Mouse (Mus musculus) midbrain, embryonic 16.5 days (tissue): ENCODE data around the gene D17Wsu92e. TPM values are rescaled to one million over a fixed set of nuclear protein-coding genes. Genes with fewer than 3 reads are reported as not detected.

ENCODE experiments used
- ATAC-seq: fragments of 200-750 bp; cut with Nextera tagmentation; 2 replicates; pipeline ENCODE4 v1.8.0; 2017; ENCODE audit warnings: moderate TSS enrichment
- H3K27ac ChIP-seq: fragments of 300-500 bp; sonication (generic); 2 replicates; pipeline ENCODE4 v1.5.1; 2014; ENCODE audit warnings: mild to moderate bottlenecking, low read length, mixed read lengths
- H3K27me3 ChIP-seq: fragments of 300-500 bp; sonication (generic); 2 replicates; pipeline ENCODE4 v1.6.1; 2014; ENCODE audit warnings: low read depth, low read length, mixed read lengths; ENCODE audit not compliant: control insufficient read depth, insufficient read depth
- H3K36me3 ChIP-seq: fragments of 300-500 bp; sonication (generic); 2 replicates; pipeline ENCODE4 v1.6.1; 2014; ENCODE audit warnings: mild to moderate bottlenecking, low read length, moderate library complexity, mixed read lengths; ENCODE audit not compliant: control insufficient read depth, insufficient read depth
- H3K4me1 ChIP-seq: fragments of 300-500 bp; sonication (generic); 2 replicates; pipeline ENCODE4 v1.6.1; 2014; ENCODE audit warnings: mild to moderate bottlenecking, low read length, mixed read lengths; ENCODE audit not compliant: control insufficient read depth, insufficient read depth
- H3K4me2 ChIP-seq: fragments of 300-500 bp; sonication (generic); 2 replicates; pipeline ENCODE4 v1.6.1; 2014; ENCODE audit warnings: mild to moderate bottlenecking, low read length, mixed read lengths
- H3K4me3 ChIP-seq: fragments of 300-500 bp; sonication (generic); 2 replicates; pipeline ENCODE4 v1.5.1; 2014; ENCODE audit warnings: low read depth, mild to moderate bottlenecking, low read length, moderate library complexity, mixed read lengths
- H3K9ac ChIP-seq: fragments of 300-500 bp; sonication (generic); 2 replicates; pipeline ENCODE4 v1.6.1; 2014; ENCODE audit warnings: low read depth, low read length, mixed read lengths
- H3K9me3 ChIP-seq: fragments of 300-500 bp; sonication (generic); replicated peaks from 2 replicates; pipeline ENCODE4 v1.6.1; 2014; ENCODE audit warnings: mild to moderate bottlenecking, low read length, mixed read lengths; ENCODE audit not compliant: control insufficient read depth, poor library complexity, severe bottlenecking
- WGBS: fragments of 180-500 bp; shearing (Covaris S2); extraction: QIAGEN DNeasy Blood & Tissue Kit; methylation state at CpG from one replicate; pipeline ENCODE4 v1.1.7; 2014; 5-methylcytosine and 5-hydroxymethylcytosine counted together
- polyA plus RNA-seq: library from polyadenylated mRNA; unstranded; fragments of >200 nt; fragmentation: Nextera tagmentation; extraction: Ambion mirVana; gene quantifications from 2 replicates; pipeline ENCODE4 v1.2.1, GENCODE M21; 2015

The D17Wsu92e gene
- polyA plus RNA-seq, 1 experiment from 2014 or later: 9.4 TPM

DNA sequence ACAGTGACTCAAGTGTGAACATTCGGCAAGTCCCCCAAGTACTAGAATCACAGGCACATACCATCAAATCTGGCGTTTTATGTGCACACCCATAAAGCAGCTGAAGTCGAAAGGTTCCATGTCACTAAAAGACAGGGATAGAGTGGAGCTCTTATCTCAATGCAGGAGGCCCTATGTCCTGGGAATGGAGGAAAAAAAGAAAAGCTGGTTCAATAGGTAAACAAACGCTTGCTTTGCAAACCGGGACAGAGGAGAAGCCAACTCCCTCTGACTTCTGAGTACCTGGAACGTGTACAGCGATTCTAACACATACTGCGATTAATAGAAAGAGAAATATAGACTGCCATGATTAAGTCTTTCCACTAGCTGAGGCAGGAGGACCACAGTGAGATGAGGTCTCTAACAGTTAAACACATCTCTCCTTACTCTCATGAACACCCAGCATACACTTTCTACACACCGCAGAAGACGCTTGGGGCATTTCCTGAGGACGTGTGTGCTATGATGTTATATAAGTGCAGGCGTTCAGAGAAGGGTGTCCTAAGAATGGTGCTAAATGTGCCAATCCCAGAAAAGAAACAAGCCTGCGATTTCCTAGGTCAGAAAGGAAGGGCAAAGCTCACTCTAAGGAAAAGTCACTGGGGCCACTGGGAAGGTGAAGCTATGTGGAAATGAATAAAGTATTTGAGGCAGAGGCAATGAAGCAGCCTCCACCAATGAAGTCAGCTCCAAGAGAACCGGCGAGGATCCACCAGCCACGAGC, 9.7 kb downstream of the D17Wsu92e start:
- H3K9me3 ChIP-seq: no peaks in the 10 kb centered on the region
- H3K27ac ChIP-seq: no peak overlapping the region
- H3K4me1 ChIP-seq: no peaks in the 10 kb centered on the region
- WGBS: 93% methylated on average over 16 of the region's 16 CpGs
- no peak overlapping the region for H3K4me3 ChIP-seq
- H3K9ac ChIP-seq: no peak overlapping the region
- no peaks in the 10 kb centered on the region for H3K36me3 ChIP-seq
- H3K27me3 ChIP-seq: no peaks in the 10 kb centered on the region
- no peak for ATAC-seq
- no peak overlapping the region for H3K4me2 ChIP-seq

- Histone ChIP-seq H3K9me3 (no peaks in the 10 kb centered on the region), H3K9ac (no peak overlapping the region), H3K36me3 (no peaks in the 10 kb centered on the region), H3K27me3 (no peaks in the 10 kb centered on the region), H3K4me1 (no peaks in the 10 kb centered on the region), H3K4me2 (no peak overlapping the region), H3K27ac (no peak overlapping the region), H3K4me3 (no peak overlapping the region)
- WGBS: 81% methylated on average over 2 of the region's 2 CpGs
- ATAC-seq: no peak
These were observed 12.8 kb downstream of the D17Wsu92e start for GRCm38 (mm10) chr17:27807542-27808078.

DNA sequence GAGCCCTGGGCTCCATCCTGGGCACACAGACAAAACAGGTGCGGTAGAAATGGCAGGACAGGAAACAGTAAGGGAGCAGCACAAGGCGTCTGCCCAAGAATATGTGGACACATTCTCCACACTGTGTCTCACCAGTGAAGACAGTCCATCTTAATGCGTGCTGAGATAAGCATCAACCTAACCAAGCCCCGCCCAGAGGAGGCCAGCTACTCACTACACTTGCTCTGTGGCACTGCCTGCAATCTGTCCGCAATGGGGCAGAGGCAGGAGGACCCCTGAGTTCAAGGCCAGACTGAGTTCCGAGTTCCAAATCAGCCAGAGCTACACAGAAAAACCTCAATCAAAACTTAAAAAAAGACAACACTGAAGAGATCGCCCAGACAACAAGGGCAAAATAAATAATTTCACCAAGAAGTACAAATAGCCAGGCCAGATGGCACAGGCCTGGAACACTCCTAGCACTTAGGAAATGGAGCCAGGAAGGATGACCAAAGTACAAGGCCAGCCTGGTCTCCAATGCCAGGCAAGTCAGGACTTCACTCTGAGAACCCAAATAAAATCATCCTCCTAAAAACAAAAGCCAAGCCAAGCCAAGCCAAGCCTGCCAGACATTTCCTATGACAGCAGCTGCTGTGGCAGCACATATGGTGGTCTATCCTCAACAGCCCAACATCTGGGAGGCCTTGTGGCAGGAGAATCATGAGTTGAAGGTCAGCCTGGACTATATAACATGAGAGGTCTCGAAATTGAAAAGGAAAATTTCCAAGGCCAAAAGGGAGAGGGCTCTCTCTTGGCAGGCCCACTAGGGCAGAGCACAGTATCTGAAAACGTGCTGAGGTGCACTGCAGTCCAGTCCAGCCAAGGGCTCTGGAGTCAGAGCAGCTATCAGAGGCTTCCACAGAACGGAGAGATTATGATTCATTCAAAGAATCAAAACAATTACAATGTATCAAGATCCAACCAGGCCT, 15.4 kb downstream of the D17Wsu92e start:
- Histone ChIP-seq H3K36me3 (no peaks in the 10 kb centered on the region), H3K27ac (no peak overlapping the region), H3K9ac (no peak overlapping the region), H3K9me3 (no peaks in the 10 kb centered on the region), H3K27me3 (no peaks in the 10 kb centered on the region), H3K4me3 (no peak overlapping the region), H3K4me2 (no peak overlapping the region), H3K4me1 (no peaks in the 10 kb centered on the region)
- WGBS: 89% methylated on average over 10 of the region's 10 CpGs
- no peak for ATAC-seq

DNA sequence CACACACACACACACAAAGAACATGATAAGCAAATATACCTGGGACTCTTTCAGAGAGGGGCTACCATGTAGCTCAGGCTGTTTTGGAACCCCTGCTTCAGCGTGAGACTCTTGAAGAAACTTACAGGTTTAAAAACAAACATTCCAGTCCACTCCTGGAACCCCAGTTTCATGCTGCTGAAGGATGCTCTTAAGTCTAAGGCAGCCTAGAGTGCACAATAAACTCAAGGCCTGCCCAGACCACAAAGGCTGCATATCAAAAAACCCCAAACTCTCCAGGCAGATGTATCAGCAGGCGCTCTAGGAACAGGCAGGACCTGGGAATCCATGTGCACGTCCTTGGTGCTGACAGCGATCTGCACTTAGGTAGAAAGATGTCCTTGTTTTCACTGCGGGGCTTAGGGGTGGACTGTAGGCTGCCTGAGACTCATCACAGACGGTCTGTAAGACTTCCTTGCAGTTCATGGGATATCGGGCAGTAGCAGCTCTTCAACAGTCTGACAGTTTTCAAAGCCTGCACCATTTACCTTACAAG, 16.2 kb downstream of the D17Wsu92e start:
- Histone ChIP-seq H3K27me3 (no peaks in the 10 kb centered on the region), H3K36me3 (no peaks in the 10 kb centered on the region), H3K9ac (no peak overlapping the region), H3K27ac (no peak overlapping the region), H3K4me2 (no peak overlapping the region), H3K9me3 (no peaks in the 10 kb centered on the region), H3K4me1 (peaks cover 3% of the 10 kb centered on the region; the same call in 1 of the 2 replicates), H3K4me3 (no peak overlapping the region)
- WGBS: 85% methylated on average over 7 of the region's 7 CpGs
- no peak for ATAC-seq

- Histone ChIP-seq H3K4me3 (no peak overlapping the region), H3K27me3 (no peaks in the 10 kb centered on the region), H3K9ac (no peak overlapping the region), H3K27ac (no peak overlapping the region), H3K9me3 (no peaks in the 10 kb centered on the region), H3K4me2 (no peak overlapping the region), H3K36me3 (no peaks in the 10 kb centered on the region), H3K4me1 (peaks cover 3% of the 10 kb centered on the region; the same call in 1 of the 2 replicates)
- 80% methylated on average over 4 of the region's 4 CpGs for WGBS
- no peak for ATAC-seq
These were observed 16.7 kb downstream of the D17Wsu92e start for GRCm38 (mm10) chr17:27803752-27804151.

- 86% methylated on average over 9 of the region's 9 CpGs for WGBS
- H3K36me3 ChIP-seq: no peaks in the 10 kb centered on the region
- H3K4me3 ChIP-seq: no peak overlapping the region
- H3K4me1 ChIP-seq: peaks cover 20% of the 10 kb centered on the region
- ATAC-seq: no peak
- H3K27me3 ChIP-seq: no peaks in the 10 kb centered on the region
- H3K9me3 ChIP-seq: no peaks in the 10 kb centered on the region
- no peak overlapping the region for H3K4me2 ChIP-seq
- no peak overlapping the region for H3K27ac ChIP-seq
- H3K9ac ChIP-seq: no peak overlapping the region
These were observed 19.5 kb downstream of the D17Wsu92e start for GRCm38 (mm10) chr17:27800710-27801648.

DNA sequence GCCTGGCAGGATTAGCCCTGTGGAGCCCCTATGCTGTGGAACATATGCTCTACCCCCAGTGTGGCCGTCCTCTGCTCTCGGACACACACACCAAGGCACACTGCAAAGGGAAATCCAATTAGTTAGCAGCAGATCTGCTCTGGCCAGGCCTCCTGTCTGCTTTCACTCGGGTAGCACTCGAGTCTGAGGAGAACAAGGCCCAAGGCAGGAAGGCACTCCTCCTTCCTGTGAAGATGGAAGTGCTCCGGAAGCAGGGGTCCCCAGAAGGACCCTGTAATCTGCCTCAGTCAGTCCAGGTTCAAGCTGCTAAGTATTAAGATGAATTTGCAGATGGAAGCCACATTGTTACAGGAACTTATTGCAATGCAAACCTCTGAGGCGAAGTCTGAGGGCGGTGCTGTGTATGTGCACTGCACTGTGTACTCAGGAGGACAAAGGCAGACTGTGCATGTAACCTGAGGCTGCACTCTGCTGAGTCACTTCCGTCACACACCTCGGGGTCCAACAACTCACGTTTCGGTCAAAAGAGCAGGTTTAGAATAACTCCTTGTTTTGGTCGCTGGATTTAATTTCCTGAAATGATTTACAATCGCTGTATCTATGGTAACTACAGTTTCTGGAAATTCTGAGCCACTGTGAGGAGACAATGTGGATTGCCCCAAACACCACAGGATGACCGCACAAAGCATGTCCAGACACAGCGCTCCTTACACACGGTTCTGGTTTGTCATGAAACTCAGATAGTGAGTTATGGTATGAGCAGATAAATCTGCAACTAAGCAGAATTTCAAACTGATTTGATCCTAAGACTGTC, 20.5 kb downstream of the D17Wsu92e start:
- no peak for ATAC-seq
- Histone ChIP-seq H3K36me3 (no peaks in the 10 kb centered on the region), H3K4me3 (no peak overlapping the region), H3K27ac (peak overlapping the region; percentile 6), H3K27me3 (no peaks in the 10 kb centered on the region), H3K9me3 (no peaks in the 10 kb centered on the region), H3K4me1 (peaks cover 20% of the 10 kb centered on the region), H3K9ac (0 out of 2 replicates have a peak overlapping the region, but pooled peaks have one; percentile 21), H3K4me2 (no peak overlapping the region)
- WGBS: 46% methylated on average over 16 of the region's 16 CpGs
